Mouse (Mus musculus): ENCODE results near the gene Tnfsfm13. TPM values are rescaled to one million over a fixed set of nuclear protein-coding genes. Genes with fewer than 3 reads are reported as not detected.

Tnfsfm13 gene
- polyA plus RNA-seq, 1 experiment from 2014 or later = 1.5 TPM

DNA sequence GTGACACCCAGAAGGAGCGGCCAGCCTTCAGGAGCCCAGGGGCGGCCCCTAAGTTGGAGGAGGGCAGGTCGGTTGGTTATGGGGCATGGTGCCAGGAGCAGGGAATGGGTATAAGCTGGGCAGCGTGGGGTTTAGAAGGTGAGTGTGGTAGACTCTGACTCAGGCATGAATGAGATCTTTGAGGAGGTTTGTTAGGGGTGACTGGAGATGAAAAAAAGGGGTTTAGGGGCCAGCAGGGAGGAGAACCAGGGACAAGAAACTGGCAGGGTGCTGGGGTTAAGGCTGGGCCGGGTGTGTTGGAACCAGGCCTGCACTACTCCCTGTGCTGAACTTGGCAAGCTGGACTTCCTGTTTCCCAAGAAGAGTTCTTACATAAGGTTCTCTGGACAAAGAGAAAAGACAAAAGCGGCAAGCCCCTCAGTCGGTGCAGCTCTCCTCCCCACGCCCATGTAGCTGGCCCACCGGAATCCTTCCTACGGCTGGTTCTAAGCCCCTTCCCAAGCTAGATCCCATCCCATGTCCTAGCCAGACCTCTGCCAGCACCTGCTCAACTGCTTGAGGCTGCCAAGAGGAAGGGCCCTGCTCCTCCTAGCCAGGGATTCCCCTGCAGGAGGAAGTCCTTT, 10.3 kb downstream of the Tnfsfm13 start, which contains the start of gene Tnfsf13:
Tnfsf13 (minus strand) TSS at position 259 of the 623 bp plus-strand sequence.
- H3K4me1 ChIP-seq (ENCODE audit: control insufficient read depth, insufficient read depth, low read length) = peaks cover 7% of the 10 kb centered on the region
- no peaks in the 10 kb centered on the region for H3K36me3 ChIP-seq (ENCODE audit: control insufficient read depth, insufficient read depth, low read length)
- ATAC-seq (ENCODE audit: insufficient read depth, low FRiP score, low TSS enrichment) (no peak), DNase-seq (ENCODE audit: low spot score) (no peak)
- 86% methylated on average over 10 of the region's 10 CpGs for WGBS
- no peaks in the 10 kb centered on the region for H3K27me3 ChIP-seq (ENCODE audit: control insufficient read depth, insufficient read depth, low read length)
- no peak within 1 kb of the TSS for H3K4me3 ChIP-seq (ENCODE audit: low read depth, low read length)
- H3K9ac ChIP-seq (ENCODE audit: low read length) = no peak within 1 kb of the TSS
- H3K27ac ChIP-seq (ENCODE audit: low read depth, low read length) = no peak within 1 kb of the TSS
- H3K9me3 ChIP-seq (ENCODE audit: control insufficient read depth, low read length) = no peaks in the 10 kb centered on the region
- H3K4me2 ChIP-seq (ENCODE audit: low read depth) = no peak within 1 kb of the TSS

DNA sequence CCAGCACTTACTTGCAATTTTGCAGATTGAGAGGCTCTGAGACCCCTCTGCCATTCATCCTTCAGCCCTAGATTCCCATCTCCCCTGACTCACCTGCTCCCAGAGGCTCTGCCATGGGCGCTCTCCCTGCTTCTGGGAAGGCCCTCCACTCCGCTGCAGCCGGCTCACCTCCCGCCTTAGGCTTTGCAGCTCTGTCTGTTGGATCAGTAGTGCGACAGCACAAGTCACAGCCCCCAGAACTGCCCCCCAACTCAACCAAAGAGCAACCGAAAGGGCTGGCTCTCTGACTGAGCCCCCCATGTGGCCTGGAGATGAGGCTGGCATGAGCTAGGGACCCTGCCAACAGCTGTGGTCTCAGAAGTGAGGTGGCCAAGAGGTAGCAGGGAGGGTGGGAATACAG, 11.0 kb downstream of the Tnfsfm13 start:
- Histone ChIP-seq H3K9me3 (ENCODE audit: control insufficient read depth, low read length) (no peaks in the 10 kb centered on the region), H3K4me2 (ENCODE audit: low read depth) (no peak overlapping the region), H3K4me1 (ENCODE audit: control insufficient read depth, insufficient read depth, low read length) (peaks cover 10% of the 10 kb centered on the region), H3K27ac (ENCODE audit: low read depth, low read length) (no peak overlapping the region), H3K9ac (ENCODE audit: low read length) (no peak overlapping the region), H3K27me3 (ENCODE audit: control insufficient read depth, insufficient read depth, low read length) (no peaks in the 10 kb centered on the region), H3K36me3 (ENCODE audit: control insufficient read depth, insufficient read depth, low read length) (no peaks in the 10 kb centered on the region), H3K4me3 (ENCODE audit: low read depth, low read length) (no peak overlapping the region)
- 77% methylated on average over 6 of the region's 6 CpGs for WGBS
- DNase-seq (ENCODE audit: low spot score) (no peak), ATAC-seq (ENCODE audit: insufficient read depth, low FRiP score, low TSS enrichment) (no peak)

DNA sequence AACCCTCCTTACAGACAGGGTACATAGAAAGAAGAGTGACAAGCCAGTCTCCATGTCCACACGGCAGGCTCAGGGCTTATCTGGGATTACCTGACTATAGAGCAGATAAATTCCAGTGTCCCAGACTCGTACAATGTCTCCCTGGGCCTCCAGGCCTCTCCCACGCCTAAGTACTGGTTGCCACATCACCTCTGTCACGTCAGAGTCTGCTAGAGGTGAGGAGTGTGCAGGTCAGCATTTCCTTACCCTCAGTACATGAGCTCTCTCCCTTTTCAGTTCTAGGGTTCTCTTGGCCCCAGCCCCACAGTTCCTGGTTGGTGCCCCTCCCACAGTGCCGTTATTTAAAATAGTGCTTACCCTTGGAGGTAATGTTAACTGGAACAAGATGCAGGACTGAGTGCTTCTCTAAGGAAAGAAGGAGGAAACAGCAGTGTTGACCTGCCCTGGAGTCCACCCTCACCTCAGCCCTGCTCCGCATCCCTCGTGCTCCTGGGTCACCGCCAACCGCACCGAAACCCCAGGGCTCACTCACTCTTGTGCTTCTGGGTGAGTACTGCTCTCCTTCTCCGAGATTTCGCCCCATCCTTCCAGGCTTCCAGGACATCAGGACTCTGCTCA, 11.7 kb downstream of the Tnfsfm13 start:
- no peak overlapping the region for H3K4me3 ChIP-seq (ENCODE audit: low read depth, low read length)
- WGBS = 83% methylated on average over 12 of the region's 12 CpGs
- H3K4me1 ChIP-seq (ENCODE audit: control insufficient read depth, insufficient read depth, low read length) = peaks cover 10% of the 10 kb centered on the region
- no peak for DNase-seq (ENCODE audit: low spot score)
- H3K9me3 ChIP-seq (ENCODE audit: control insufficient read depth, low read length) = no peaks in the 10 kb centered on the region
- H3K9ac ChIP-seq (ENCODE audit: low read length) = no peak overlapping the region
- H3K27me3 ChIP-seq (ENCODE audit: control insufficient read depth, insufficient read depth, low read length) = no peaks in the 10 kb centered on the region
- H3K36me3 ChIP-seq (ENCODE audit: control insufficient read depth, insufficient read depth, low read length) = no peaks in the 10 kb centered on the region
- no peak overlapping the region for H3K4me2 ChIP-seq (ENCODE audit: low read depth)
- no peak overlapping the region for H3K27ac ChIP-seq (ENCODE audit: low read depth, low read length)
- ATAC-seq (ENCODE audit: insufficient read depth, low FRiP score, low TSS enrichment) = no peak

DNA sequence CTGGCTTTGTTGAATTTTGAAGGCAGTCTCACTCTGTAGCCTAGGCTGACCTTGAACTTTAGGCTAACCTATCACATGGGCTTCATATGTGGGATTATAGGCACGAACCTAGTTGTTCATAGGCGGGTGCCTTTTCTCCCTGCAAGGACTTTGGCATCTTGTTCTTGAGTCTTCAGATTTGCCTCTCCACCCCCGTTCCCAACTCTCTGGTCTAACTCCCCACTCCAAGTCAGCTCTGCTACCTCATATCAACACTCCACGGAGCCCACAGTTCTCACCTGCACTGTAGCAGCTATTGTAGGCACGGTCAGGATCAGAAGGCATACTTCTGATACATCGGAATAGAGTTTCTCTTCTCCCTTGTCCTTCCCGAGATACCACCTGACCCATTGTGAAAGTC, 12.3 kb downstream of the Tnfsfm13 start:
- H3K4me1 ChIP-seq (ENCODE audit: control insufficient read depth, insufficient read depth, low read length) = peaks cover 10% of the 10 kb centered on the region
- no peaks in the 10 kb centered on the region for H3K9me3 ChIP-seq (ENCODE audit: control insufficient read depth, low read length)
- no peaks in the 10 kb centered on the region for H3K36me3 ChIP-seq (ENCODE audit: control insufficient read depth, insufficient read depth, low read length)
- no peak overlapping the region for H3K4me3 ChIP-seq (ENCODE audit: low read depth, low read length)
- no peak overlapping the region for H3K27ac ChIP-seq (ENCODE audit: low read depth, low read length)
- no peak overlapping the region; the same call in 1 of the 2 replicates for H3K9ac ChIP-seq (ENCODE audit: low read length)
- DNase-seq (ENCODE audit: low spot score) (no peak), ATAC-seq (ENCODE audit: insufficient read depth, low FRiP score, low TSS enrichment) (no peak)
- WGBS = 86% methylated on average over 7 of the region's 7 CpGs
- H3K4me2 ChIP-seq (ENCODE audit: low read depth) = no peak overlapping the region
- H3K27me3 ChIP-seq (ENCODE audit: control insufficient read depth, insufficient read depth, low read length) = no peaks in the 10 kb centered on the region

DNA sequence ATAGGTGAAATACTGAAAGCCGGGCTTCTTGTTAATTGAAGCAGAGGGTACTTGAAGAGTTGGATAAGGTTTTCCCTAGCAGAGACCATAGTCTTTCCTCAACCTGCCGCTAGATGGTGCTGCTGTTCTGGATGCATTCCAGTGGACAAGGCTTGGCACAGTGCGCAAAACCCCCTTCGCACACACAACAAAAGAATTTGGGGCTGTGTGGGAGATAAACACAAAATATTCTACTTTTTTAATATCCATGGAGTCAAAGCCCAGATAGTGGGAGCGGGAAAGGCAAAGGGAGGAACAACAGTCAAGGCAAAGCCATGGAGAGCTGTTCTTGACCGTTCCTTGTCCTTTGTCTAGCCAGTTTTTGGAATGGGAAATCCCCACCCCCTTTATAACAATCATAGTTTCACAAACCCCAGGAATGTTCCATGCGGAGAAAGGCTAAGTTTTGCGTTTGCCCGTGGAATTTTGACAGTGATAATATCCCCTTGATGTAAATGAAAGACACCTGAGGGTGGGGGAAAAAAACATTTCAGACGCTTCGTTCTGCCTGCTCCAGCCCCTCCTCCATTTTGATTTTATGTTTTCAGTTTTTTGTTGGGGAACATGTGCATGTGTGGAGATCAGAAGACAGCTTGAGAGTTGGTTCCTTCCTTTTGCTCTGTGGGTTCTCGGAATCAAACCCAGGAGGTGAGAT, 12.9 kb downstream of the Tnfsfm13 start:
- DNase-seq (ENCODE audit: low spot score) (peak; percentile 89), ATAC-seq (ENCODE audit: insufficient read depth, low FRiP score, low TSS enrichment) (0 out of 2 replicates have a peak, but pooled peaks have one; percentile 40)
- peaks cover 3% of the 10 kb centered on the region for H3K36me3 ChIP-seq (ENCODE audit: control insufficient read depth, insufficient read depth, low read length)
- peak overlapping the region; percentile 47; the same call in 1 of the 2 replicates for H3K9ac ChIP-seq (ENCODE audit: low read length)
- no peak overlapping the region for H3K27ac ChIP-seq (ENCODE audit: low read depth, low read length)
- H3K27me3 ChIP-seq (ENCODE audit: control insufficient read depth, insufficient read depth, low read length) = no peaks in the 10 kb centered on the region
- WGBS = 31% methylated on average over 12 of the region's 12 CpGs
- H3K4me2 ChIP-seq (ENCODE audit: low read depth) = no peak overlapping the region; the same call in 1 of the 2 replicates
- H3K4me1 ChIP-seq (ENCODE audit: control insufficient read depth, insufficient read depth, low read length) = peaks cover 10% of the 10 kb centered on the region
- no peaks in the 10 kb centered on the region for H3K9me3 ChIP-seq (ENCODE audit: control insufficient read depth, low read length)
- peak overlapping the region; percentile 10; the same call in 1 of the 2 replicates for H3K4me3 ChIP-seq (ENCODE audit: low read depth, low read length)

DNA sequence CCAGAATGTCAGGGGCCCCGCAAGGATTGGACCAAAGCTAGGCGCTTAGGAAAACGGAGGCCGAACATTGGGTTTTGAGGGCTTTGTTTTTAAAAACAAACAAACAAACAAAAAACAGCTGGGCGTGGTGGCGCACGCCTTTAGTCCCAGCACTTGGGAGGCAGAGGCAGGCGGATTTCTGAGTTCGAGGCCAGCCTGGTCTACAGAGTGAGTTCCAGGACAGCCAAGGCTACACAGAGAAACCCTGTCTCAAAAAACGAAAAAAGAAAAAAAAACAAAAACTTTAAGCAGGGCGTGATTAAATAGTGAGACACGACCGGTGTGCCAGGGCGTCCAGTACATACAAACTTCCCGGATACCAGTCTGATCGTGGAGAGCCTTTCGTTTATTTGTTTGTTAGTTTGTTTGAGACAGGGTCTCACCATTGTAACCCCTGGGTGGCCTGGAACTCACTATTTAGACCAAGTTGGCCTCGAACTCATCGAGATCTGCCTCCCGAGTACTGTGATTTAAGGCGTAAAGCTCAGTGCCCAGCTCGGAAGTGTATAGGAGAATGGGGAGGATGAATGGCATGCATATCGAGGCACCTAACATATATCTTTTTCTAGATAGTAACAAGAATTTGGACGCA, 13.6 kb downstream of the Tnfsfm13 start:
- Histone ChIP-seq H3K27ac (ENCODE audit: low read depth, low read length) (peak overlapping the region; percentile 54; the same call in 1 of the 2 replicates), H3K4me2 (ENCODE audit: low read depth) (peak overlapping the region; percentile 88), H3K9me3 (ENCODE audit: control insufficient read depth, low read length) (no peaks in the 10 kb centered on the region), H3K36me3 (ENCODE audit: control insufficient read depth, insufficient read depth, low read length) (peaks cover 3% of the 10 kb centered on the region), H3K4me1 (ENCODE audit: control insufficient read depth, insufficient read depth, low read length) (peaks cover 10% of the 10 kb centered on the region), H3K9ac (ENCODE audit: low read length) (peak overlapping the region; percentile 75), H3K4me3 (ENCODE audit: low read depth, low read length) (peak overlapping the region; percentile 90), H3K27me3 (ENCODE audit: control insufficient read depth, insufficient read depth, low read length) (no peaks in the 10 kb centered on the region)
- WGBS = 26% methylated on average over 24 of the region's 24 CpGs
- ATAC-seq (ENCODE audit: insufficient read depth, low FRiP score, low TSS enrichment) (0 out of 2 replicates have a peak, but pooled peaks have one; percentile 7), DNase-seq (ENCODE audit: low spot score) (no peak)

DNA sequence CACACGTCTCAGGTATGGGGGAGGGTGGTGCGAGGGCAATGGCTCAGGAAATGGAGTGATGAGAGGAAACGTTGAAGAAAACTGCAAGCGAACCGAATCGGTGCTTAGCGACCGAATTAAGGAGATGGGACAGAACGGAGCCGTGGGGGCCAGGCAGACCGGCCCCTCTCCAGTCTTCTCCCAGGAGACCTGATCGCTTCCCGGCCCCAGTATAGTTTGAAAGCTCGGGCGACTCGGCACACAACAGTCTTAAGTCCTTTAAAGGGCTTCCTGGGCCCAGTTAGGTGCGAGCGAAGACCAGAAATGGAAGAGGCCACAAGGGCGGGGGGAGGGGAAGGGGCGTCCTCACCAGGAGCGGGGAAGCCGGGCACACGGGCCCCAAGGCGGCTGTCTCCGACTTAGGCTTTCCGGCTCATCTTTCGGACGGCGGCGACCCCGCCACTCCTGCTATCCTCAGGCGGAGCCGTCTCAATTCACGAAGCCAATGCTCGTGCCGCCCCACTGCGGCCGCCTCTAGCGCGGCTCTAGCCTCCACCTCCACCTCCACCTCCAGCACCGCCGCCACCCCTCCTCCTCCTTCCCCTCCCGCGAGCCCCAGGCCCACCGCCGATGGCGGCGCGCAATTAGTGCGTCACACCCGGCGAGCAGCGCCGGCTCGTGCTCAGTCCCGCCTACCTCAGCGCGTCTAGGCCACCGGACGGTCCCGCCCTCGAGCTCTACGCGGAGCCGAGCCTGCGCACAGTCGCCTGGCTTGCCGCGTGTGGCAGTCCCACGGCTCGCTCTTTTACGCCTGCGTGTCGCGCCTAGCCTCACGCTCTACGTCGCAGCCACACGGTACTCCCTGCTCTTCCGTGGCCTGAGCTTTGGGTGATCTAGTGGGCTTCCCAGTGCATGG, 14.3 kb downstream of the Tnfsfm13 start, which contains the start of gene Senp3:
Senp3 (minus strand) TSS at position 771 of the 895 bp plus-strand sequence.
- peak; percentile 99 for DNase-seq (ENCODE audit: low spot score)
- no peaks in the 10 kb centered on the region for H3K9me3 ChIP-seq (ENCODE audit: control insufficient read depth, low read length)
- peak within 1 kb of the TSS; percentile 54; the same call in 1 of the 2 replicates for H3K27ac ChIP-seq (ENCODE audit: low read depth, low read length)
- peak; percentile 95 for ATAC-seq (ENCODE audit: insufficient read depth, low FRiP score, low TSS enrichment)
- H3K9ac ChIP-seq (ENCODE audit: low read length) = peak within 1 kb of the TSS; percentile 75
- H3K36me3 ChIP-seq (ENCODE audit: control insufficient read depth, insufficient read depth, low read length) = peaks cover 3% of the 10 kb centered on the region
- peak within 1 kb of the TSS; percentile 88 for H3K4me2 ChIP-seq (ENCODE audit: low read depth)
- peak within 1 kb of the TSS; percentile 90 for H3K4me3 ChIP-seq (ENCODE audit: low read depth, low read length)
- WGBS = under 1% methylated on average over 79 of the region's 80 CpGs
- no peaks in the 10 kb centered on the region for H3K27me3 ChIP-seq (ENCODE audit: control insufficient read depth, insufficient read depth, low read length)
- peaks cover 10% of the 10 kb centered on the region for H3K4me1 ChIP-seq (ENCODE audit: control insufficient read depth, insufficient read depth, low read length)

Data from neural tube, embryonic 11.5 days (tissue).